Mouse (Mus musculus) bone marrow, adult 2 months (tissue): ENCODE results near the gene Trim16. TPM values are rescaled to one million over a fixed set of nuclear protein-coding genes. Genes with fewer than 3 reads are reported as not detected.

Source experiments
- H3K27ac ChIP-seq: fragments of 200-500 bp; 2 replicates; pipeline ENCODE4 v1.5.1; 2012; ENCODE audit warnings: low read depth, mild to moderate bottlenecking, control low read depth, inconsistent platforms, low read length; ENCODE audit not compliant: control insufficient read depth, poor library complexity, insufficient read depth
- H3K4me1 ChIP-seq: fragments of 200-500 bp; 2 replicates; pipeline ENCODE4 v1.6.1; 2011; ENCODE audit warnings: low read length; ENCODE audit not compliant: control insufficient read depth, insufficient read depth
- H3K4me3 ChIP-seq: fragments of 200-500 bp; replicated peaks from 2 replicates; pipeline ENCODE3; 2011; ENCODE audit warnings: mild to moderate bottlenecking, low read depth, low read length, control low read depth; ENCODE audit not compliant: control insufficient read depth
- CTCF ChIP-seq: fragments of 200-500 bp; IDR thresholded peaks from 2 replicates; pipeline ENCODE4 v1.5.1; 2011; ENCODE audit warnings: low read length, control low read depth; ENCODE audit not compliant: control insufficient read depth, insufficient read depth
- POLR2A ChIP-seq: fragments of 200-500 bp; IDR thresholded peaks from 2 replicates; pipeline ENCODE4 v1.6.1; 2011; ENCODE audit warnings: low read depth, mild to moderate bottlenecking, control low read depth, low read length, borderline replicate concordance; ENCODE audit not compliant: control insufficient read depth
- WGBS: fragments of 180-500 bp; shearing (Covaris S2); methylation state at CpG from one replicate; pipeline ENCODE4 v1.1.7; 2018; 5-methylcytosine and 5-hydroxymethylcytosine counted together
- polyA plus RNA-seq: library from polyadenylated mRNA; stranded (reverse); fragments of >200 nt; gene quantifications from 2 replicates; pipeline ENCODE4 v1.2.4, GENCODE M21; 2011; ENCODE audit warnings: low replicate concordance; ENCODE audit not compliant: missing spikeins, insufficient read depth, insufficient read length

The Trim16 gene
- polyA plus RNA-seq, 1 experiment = 4.3 TPM

DNA sequence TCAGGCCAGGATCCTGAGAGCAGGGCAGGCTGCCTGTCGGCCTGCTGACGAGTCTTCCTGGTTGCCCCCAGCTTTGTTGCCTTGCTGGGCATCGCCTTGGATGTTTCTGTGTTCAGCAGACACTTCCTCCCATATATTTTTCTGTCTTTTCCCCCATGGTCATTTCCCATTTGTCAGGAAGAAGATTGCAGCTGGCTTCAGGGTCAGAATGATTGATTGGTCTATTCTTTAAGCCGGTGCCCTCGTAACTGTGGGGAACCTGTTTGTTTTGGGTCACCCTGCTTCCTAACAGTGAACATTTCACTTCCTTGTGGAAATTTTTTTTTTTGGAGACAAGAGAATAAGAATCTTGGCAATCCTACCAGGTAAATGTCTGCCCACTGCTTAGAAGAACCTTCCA, 65.3 kb downstream of the Trim16 start:
- no peaks in the 10 kb centered on the region for H3K4me1 ChIP-seq
- H3K4me3 ChIP-seq = no peak overlapping the region
- WGBS = 86% methylated on average over 5 of the region's 5 CpGs
- TF ChIP-seq POLR2A = no peak
- TF ChIP-seq CTCF = no peak
- H3K27ac ChIP-seq = no peak overlapping the region

DNA sequence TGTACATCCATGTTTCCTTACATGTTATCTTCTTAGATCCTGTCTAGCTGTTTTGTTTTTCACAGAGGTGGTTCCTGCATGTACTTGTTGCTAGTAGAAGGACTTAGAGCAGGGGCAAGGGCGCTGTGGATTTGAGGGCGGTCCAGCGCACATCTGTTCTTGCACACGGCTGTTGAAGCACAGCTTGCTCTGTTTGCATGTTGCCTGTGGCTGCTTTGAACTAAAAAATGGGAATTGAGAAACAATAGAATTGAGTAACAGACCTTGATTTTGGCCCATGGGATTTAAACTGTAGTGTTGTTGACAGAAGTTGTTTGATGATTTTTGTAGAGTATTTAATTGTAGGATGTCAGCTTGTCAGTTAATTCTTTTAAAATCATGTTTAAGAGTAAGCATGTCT, 70.8 kb downstream of the Trim16 start:
- H3K27ac ChIP-seq = no peak overlapping the region
- no peak overlapping the region for H3K4me3 ChIP-seq
- 88% methylated on average over 4 of the region's 4 CpGs for WGBS
- H3K4me1 ChIP-seq = no peaks in the 10 kb centered on the region
- TF ChIP-seq POLR2A (no peak), CTCF (no peak)

DNA sequence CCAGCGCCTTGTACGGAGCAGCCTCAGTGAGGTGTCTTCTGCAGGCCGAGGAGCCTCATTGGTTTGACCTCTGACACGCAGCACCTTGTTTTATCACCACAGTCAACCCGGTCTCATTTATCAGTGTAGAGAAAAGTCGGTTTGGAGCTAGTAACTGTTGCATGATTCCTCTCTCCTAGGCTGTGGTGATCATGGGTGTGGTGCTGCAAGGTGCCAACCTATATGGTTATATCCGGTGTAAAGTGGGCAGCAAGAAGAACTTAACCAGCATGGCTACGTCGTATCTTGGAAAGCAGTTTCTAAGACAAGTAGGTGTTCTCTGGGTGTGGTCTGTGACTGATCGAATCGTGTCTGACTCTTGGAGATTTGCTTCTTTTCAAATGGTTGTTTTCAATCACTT, 71.7 kb downstream of the Trim16 start:
- H3K4me3 ChIP-seq = no peak overlapping the region
- no peaks in the 10 kb centered on the region for H3K4me1 ChIP-seq

More for the DNA sequence above, 71.7 kb downstream of the Trim16 start:
- H3K27ac ChIP-seq = no peak overlapping the region
- 77% methylated on average over 11 of the region's 11 CpGs for WGBS
- TF ChIP-seq POLR2A (no peak), CTCF (no peak)

Other genes starting within 250 kb of the Trim16 start
- gene Trpv2, start 245.7 kb upstream of the Trim16 start, polyA plus RNA-seq = 10.0 and 22.0 TPM in 2 replicates
- 0.49 and 2.5 TPM in 2 replicates for gene Lrrc75a, start 171.7 kb upstream of the Trim16 start, polyA plus RNA-seq
- gene Mmgt2, start 171.6 kb upstream of the Trim16 start, polyA plus RNA-seq = 5.2 and 6.8 TPM in 2 replicates
- gene Zfp287, start 88.3 kb upstream of the Trim16 start, polyA plus RNA-seq = 0.66 and 2.3 TPM in 2 replicates
- not detected in 2 replicates for gene Gm10428, start 67.1 kb upstream of the Trim16 start, polyA plus RNA-seq
- gene Zfp286, start 30.8 kb upstream of the Trim16 start, polyA plus RNA-seq = 1.9 and 2.6 TPM in 2 replicates
- gene Fbxw10, start 26.8 kb downstream of the Trim16 start, polyA plus RNA-seq = 0.79 and 2.5 TPM in 2 replicates
- 6.4 and 11.0 TPM in 2 replicates for gene Tvp23b, start 59.2 kb downstream of the Trim16 start, polyA plus RNA-seq
- not detected in 2 replicates for gene Cdrt4, start 131.0 kb downstream of the Trim16 start, polyA plus RNA-seq
- not detected in 2 replicates for gene Tekt3, start 241.4 kb downstream of the Trim16 start, polyA plus RNA-seq